10 mouse cellular contexts compared by ENCODE assay signal in the genomic region with DNA sequence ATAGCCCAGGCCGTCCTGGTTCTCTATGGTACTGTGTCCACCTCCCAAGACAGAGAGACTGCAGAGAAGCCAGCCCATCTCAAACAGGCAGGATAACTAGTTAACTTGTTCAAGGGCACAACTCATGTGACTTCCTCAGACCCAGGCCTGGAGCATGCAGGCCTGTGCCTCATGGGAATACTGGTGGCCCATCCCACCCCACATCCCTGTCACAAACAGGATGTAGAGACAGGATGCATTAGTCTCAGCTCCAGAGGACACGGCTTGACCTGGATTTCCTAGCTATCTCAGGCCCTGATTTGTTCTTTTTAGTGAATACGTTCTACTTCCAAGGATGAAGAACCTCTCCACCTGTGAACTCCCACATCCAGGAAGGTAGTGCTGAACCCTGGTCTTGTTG.
DNase-seq lines count a peak whose midpoint lies in the region; ATAC-seq and TF ChIP-seq lines count a peak whose summit lies in the region.
"Had no signal": no experiment of that assay in that cellular context is flagged by ENCODE, and none has a peak within 500 bp of the region (broad histone marks: within the 10 kb centered on the region; RNA-seq: fewer than 3 reads in every experiment).

No protein-coding gene starts in this region.

- ATAC-seq in embryonic facial prominence, embryonic 13.5 days (ENCODE audit: insufficient number of reproducible peaks, insufficient read depth, low FRiP score, low TSS enrichment, low read depth), result no peak
- ATAC-seq in lung, postnatal 0 days, result peak; percentile 75
- no peak for ATAC-seq in erythroid progenitor cell, adult 5-6 weeks (replicated peaks; ENCODE audit: low FRiP score, poor library complexity, severe bottlenecking)
- no peak for ATAC-seq in cerebellum, adult (ENCODE audit: insufficient number of reproducible peaks, low FRiP score, low TSS enrichment)
- ATAC-seq: hindbrain, postnatal 0 days had no signal

- 85% methylated on average over 3 of the region's 3 CpGs for WGBS in embryonic facial prominence, embryonic 13.5 days
- 83% methylated on average over 3 of the region's 3 CpGs for WGBS in embryonic facial prominence, embryonic 10.5 days
- WGBS in kidney, adult 2 months, result 57% methylated on average over 3 of the region's 3 CpGs
- WGBS in lung, postnatal 0 days, result 67% methylated on average over 3 of the region's 3 CpGs
- 94% methylated on average over 3 of the region's 3 CpGs for WGBS in cerebellum, adult 2 months

- TF ChIP-seq EP300 in lung, postnatal 0 days (IDR thresholded peaks at IDR 0.05), result no peak; the same call in 1 of the 2 replicates

- peak overlapping the region; percentile 14; the same call in 1 of the 2 replicates for H3K27ac ChIP-seq in embryonic facial prominence, embryonic 13.5 days
- H3K27ac ChIP-seq in embryonic facial prominence, embryonic 10.5 days (replicated peaks), result no peak overlapping the region
- peak overlapping the region; percentile 67 for H3K27ac ChIP-seq in kidney, adult 2 months (ENCODE audit: insufficient read depth, low read depth, low read length)
- H3K27ac ChIP-seq in lung, postnatal 0 days (ENCODE audit: low read length), result 0 out of 2 replicates have a peak overlapping the region, but pooled peaks have one; percentile 11
- no peak overlapping the region for H3K27ac ChIP-seq in cerebellum, adult 2 months (ENCODE audit: insufficient read depth, low read length)

- no peaks in the 10 kb centered on the region for H3K27me3 ChIP-seq in embryonic facial prominence, embryonic 13.5 days
- H3K27me3 ChIP-seq in embryonic facial prominence, embryonic 10.5 days (replicated peaks; ENCODE audit: low read depth, poor library complexity, severe bottlenecking), result no peaks in the 10 kb centered on the region
- H3K27me3 ChIP-seq in kidney, adult 2 months (replicated peaks; ENCODE audit: control insufficient read depth, insufficient read depth, low read length), result no peaks in the 10 kb centered on the region
- H3K27me3 ChIP-seq in lung, postnatal 0 days (replicated peaks; ENCODE audit: insufficient read depth, low read length), result no peaks in the 10 kb centered on the region
- H3K27me3 ChIP-seq in cerebellum, adult 2 months (ENCODE audit: control insufficient read depth, insufficient read depth, low read length), result no peaks in the 10 kb centered on the region

- H3K4me3 ChIP-seq in embryonic facial prominence, embryonic 13.5 days, result no peak overlapping the region
- H3K4me3 ChIP-seq in embryonic facial prominence, embryonic 10.5 days, result no peak overlapping the region
- no peak overlapping the region for H3K4me3 ChIP-seq in kidney, adult 2 months (ENCODE audit: insufficient read depth, low read depth, low read length)
- H3K4me3 ChIP-seq in lung, postnatal 0 days (ENCODE audit: low read depth, low read length), result no peak overlapping the region
- no peak overlapping the region for H3K4me3 ChIP-seq in cerebellum, adult 2 months (replicated peaks; ENCODE audit: insufficient read depth, low read depth, low read length)

- peaks cover 38% of the 10 kb centered on the region for H3K4me1 ChIP-seq in embryonic facial prominence, embryonic 13.5 days
- peaks cover 42% of the 10 kb centered on the region for H3K4me1 ChIP-seq in embryonic facial prominence, embryonic 10.5 days
- H3K4me1 ChIP-seq in kidney, adult 2 months (ENCODE audit: control insufficient read depth, insufficient read depth, low read length), result peaks cover 42% of the 10 kb centered on the region
- peaks cover 12% of the 10 kb centered on the region; the same call in 1 of the 2 replicates for H3K4me1 ChIP-seq in lung, postnatal 0 days (ENCODE audit: insufficient read depth, low read depth, low read length)
- H3K4me1 ChIP-seq in cerebellum, adult 2 months (ENCODE audit: control insufficient read depth, insufficient read depth, low read length), result peaks cover 18% of the 10 kb centered on the region

- no peak overlapping the region for H3K9ac ChIP-seq in embryonic facial prominence, embryonic 13.5 days
- H3K9ac ChIP-seq in lung, postnatal 0 days (replicated peaks; ENCODE audit: low read depth), result no peak overlapping the region

- H3K36me3 ChIP-seq in embryonic facial prominence, embryonic 13.5 days, result peaks cover 6% of the 10 kb centered on the region
- peaks cover 20% of the 10 kb centered on the region; the same call in 1 of the 2 replicates for H3K36me3 ChIP-seq in embryonic facial prominence, embryonic 10.5 days (replicated peaks)
- no peaks in the 10 kb centered on the region for H3K36me3 ChIP-seq in kidney, adult 2 months (ENCODE audit: control insufficient read depth, insufficient read depth, low read length)
- 0 out of 2 replicates have a peak, but pooled peaks cover 6% of the 10 kb centered on the region for H3K36me3 ChIP-seq in lung, postnatal 0 days (ENCODE audit: insufficient read depth, low read length)

- H3K9me3 ChIP-seq in embryonic facial prominence, embryonic 13.5 days, result no peaks in the 10 kb centered on the region
- H3K9me3 ChIP-seq in embryonic facial prominence, embryonic 10.5 days, result no peaks in the 10 kb centered on the region
- no peaks in the 10 kb centered on the region for H3K9me3 ChIP-seq in lung, postnatal 0 days (ENCODE audit: low read length)

- no peak for TF ChIP-seq POLR2A in kidney, adult 2 months (IDR thresholded peaks at IDR 0.05; ENCODE audit: low read depth, low read length)
- TF ChIP-seq POLR2A in cerebellum, adult 2 months (IDR thresholded peaks at IDR 0.05; ENCODE audit: borderline replicate concordance, insufficient read depth, low read length), result no peak

- DNase-seq in embryonic facial prominence, embryonic 10.5 days (ENCODE audit: low spot score), result no peak
- DNase-seq in adrenal gland, postnatal 36 days, result peak; percentile 42 to 52
- DNase-seq in kidney, adult 2 months, result peak; percentile 90
- peak; percentile 41 for DNase-seq in lung, postnatal 0 days (ENCODE audit: low spot score)
- DNase-seq in cerebellum, adult 2 months, result no peak

- H3K4me2 ChIP-seq in embryonic facial prominence, embryonic 13.5 days, result no peak overlapping the region
- no peak overlapping the region for H3K4me2 ChIP-seq in lung, postnatal 0 days (replicated peaks; ENCODE audit: low read depth, low read length)
- H3K4me2 ChIP-seq: midbrain, embryonic 11.5 days had no signal

- no peak for TF ChIP-seq CTCF in kidney, adult 2 months (conservative IDR thresholded peaks at IDR 0.05; ENCODE audit: insufficient read depth, insufficient read length, low read depth, low read length)
- no peak for TF ChIP-seq CTCF in lung, postnatal 0 days (IDR thresholded peaks at IDR 0.05)
- no peak for TF ChIP-seq CTCF in cerebellum, adult 2 months (IDR thresholded peaks at IDR 0.05; ENCODE audit: borderline replicate concordance, insufficient read depth, low read depth, low read length)

Comparison
In these comparisons a context has a peak if more than half of its experiments do, and no peak if none do; other contexts are left out.
1. H3K27ac ChIP-seq: peak in embryonic facial prominence, embryonic 13.5 days (single experiment), kidney, adult 2 months (single experiment) and lung, postnatal 0 days (single experiment); none in embryonic facial prominence, embryonic 10.5 days (single experiment) and cerebellum, adult 2 months (single experiment).
2. DNase-seq: peak in adrenal gland, postnatal 36 days (2 of 2), kidney, adult 2 months (single experiment) and lung, postnatal 0 days (single experiment); none in embryonic facial prominence, embryonic 10.5 days (single experiment) and cerebellum, adult 2 months (0 of 2).